Mouse (Mus musculus) thymus, postnatal 36 days (tissue): Measurements from ENCODE around the gene 4930486L24Rik.
"Not testable (repeated sequence)": the region's sequence is repeated elsewhere in the genome, so short reads cannot be mapped to it uniquely, and the experiment has no call there.

Source experiments
- DNase-seq, 2 experiments: peaks; one replicate each; pipeline ENCODE4 v3.0.0; 2022; ENCODE audit warnings: mixed read lengths in 2 of 2

The 4930486L24Rik gene

GRCm38 (mm10) chr13:60864281-60864680 is at the start of gene 4930486L24Rik:
Gene 4930486L24Rik (minus strand): TSS chr13:60864475.
- no peak for DNase-seq

DNA sequence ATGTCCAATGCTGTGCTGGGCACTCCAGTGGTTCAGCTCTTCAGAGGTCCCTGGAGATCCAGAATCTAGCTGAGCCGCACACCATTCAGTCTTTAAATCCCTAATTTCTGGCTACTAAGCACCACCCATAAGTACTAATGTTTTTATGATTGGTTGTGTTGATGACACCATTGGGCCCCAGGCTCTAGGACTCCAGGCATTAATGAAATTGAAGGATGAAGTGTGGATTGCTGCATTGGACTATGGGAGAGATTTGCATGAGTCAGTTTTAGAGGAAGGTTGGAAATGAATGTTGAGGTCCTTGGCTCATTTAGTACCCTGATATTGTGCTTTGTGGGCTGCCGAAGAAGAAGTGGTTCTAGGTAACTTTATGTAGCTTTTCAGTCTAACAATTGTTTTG is 40.5 kb upstream of the 4930486L24Rik start, which contains the start of gene Tpbpb:
TSS of gene Tpbpb (minus strand) at position 101 of the 400 bp plus-strand sequence.
- DNase-seq: not testable (repeated sequence)

DNA sequence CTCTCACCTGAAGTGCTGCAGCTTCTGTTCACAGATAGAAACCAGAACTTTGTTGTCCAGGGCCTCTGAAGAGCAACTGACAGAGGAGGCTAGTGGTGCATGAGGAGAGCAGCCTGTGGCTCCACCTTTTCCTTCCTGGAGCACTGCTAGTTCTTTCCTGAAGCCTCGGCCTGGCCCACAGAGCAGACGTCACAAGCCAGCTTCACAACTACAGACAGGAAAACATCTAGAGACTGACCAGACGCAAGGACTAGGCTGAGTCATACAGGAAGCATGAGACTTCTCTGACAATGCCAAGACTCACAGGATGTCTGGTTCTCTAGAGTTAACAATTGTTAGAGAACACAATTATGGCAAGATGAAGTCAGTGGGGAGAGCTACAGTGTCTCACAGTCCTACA is 33.1 kb upstream of the 4930486L24Rik start, which contains the start of gene Ctla2b:
TSS of gene Ctla2b (minus strand) at position 120 of the 400 bp plus-strand sequence.
- DNase-seq: no peak

DNA sequence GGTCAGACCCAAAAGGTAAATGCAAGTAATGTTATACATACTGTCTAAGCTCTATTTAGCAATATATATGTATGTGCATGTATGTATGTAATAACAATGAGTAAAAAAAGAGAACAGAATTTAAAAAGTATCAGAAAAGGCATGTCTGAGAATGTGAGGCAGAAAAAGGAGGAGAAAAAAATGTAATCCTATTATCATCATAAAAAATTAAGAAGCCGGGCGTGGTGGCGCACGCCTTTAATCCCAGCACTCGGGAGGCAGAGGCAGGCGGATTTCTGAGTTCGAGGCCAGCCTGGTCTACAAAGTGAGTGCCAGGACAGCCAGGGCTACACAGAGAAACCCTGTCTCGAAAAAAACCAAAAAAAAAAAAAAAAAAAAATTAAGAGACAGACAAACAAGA is 32.5 kb upstream of the 4930486L24Rik start, which contains the start of gene Gm49392:
TSS of gene Gm49392 (minus strand) at position 101 of the 400 bp plus-strand sequence.
- not testable (repeated sequence) for DNase-seq

DNA sequence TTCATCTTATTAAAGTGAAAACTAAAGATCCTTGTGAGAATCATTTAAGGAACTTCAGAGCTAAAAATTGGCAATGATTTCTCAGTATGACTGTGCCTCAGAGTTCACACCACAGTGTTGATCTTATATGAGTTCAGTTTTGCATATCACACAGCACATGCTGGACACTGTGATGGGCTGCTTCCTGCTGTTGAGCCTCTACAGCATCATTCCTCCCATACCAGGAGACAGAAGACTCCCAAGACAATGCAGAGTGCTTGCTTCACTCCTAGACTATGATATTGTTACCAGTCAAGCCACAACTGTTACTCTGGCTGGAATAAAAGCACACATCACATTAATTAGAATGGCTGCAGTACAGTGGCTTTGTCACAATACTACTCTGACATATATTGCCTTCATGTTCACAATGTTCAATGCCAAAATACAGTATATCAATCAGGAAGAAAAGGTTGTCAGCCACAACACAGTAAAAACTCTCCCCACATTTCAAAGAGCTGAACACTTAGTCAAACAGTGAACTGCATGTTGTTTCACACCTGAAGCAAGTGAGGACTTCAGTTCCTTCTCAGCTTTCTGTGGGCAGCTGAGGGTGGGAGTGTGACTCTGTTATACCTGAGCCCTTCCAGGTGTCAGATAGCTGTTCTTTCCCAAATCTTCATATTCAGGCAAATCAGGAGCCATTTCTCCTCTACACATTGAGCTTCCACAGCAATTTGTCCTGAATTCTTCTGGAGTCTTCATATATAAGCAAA is 31.3 kb upstream of the 4930486L24Rik start:
- DNase-seq: no peak

- DNase-seq: no peak
Observed at GRCm38 (mm10) chr13:60892301-60892700, 28.0 kb upstream of the 4930486L24Rik start.

DNA sequence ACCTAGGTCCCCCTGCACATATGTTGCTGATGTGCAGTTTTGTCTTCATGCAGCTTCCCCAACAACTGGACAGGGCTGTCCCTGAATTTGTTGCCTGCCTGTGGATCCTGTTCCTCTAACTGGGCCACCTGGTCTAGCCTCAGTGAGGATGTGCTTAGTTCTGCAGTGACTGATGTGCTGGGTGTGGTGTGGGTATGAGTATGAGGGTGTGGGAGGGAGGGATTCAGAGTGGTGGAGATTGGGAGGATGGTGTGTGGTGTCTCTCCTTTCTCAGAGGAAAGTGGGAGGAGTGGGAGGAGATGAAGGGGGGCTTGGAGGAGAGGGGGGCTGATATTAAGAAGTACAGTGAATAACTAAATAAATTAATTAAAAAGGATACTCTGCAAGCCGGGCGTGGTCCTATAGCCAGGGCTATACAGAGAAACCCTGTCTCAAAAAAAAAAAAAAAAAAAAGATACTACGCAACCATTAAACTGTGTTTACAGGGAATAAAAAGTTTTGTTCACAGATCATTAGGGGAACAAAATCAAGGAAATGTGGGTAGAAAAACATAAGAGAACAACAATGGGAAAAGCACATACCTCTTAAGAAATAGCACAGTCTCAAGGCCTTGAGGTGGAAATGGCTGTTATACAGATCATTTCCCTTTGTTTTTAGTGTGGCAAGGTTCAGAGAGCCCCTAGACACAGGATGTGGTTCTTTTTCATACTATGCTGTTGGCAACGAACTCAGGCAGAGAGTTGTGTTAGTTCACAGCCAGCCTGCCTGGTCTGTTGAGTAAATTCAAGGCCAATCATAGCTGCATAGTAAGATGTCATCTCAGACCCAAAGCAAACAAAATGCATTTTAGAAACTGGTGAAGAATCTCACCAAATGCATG is 15.8 kb downstream of the 4930486L24Rik start:
- DNase-seq: peak; percentile 42 to 63

DNA sequence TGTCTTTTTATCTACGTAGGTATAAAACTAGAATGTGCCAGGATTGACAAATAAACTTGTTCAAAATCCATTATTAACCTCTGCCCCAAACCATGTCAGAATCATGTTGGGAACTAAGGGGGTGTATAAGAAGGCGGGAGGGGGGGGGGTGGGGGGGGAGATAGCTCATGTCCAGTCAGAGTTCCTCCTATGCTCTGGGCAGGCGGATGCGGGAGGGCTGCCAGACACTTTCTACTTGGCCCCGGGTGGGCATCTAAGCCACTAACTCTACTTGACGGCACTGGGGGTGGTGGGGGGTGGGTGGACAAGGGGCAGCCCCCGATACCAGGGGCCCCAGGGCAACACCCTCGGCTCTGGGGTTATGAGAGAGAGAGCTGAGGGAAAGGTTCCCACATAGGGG is 21.1 kb downstream of the 4930486L24Rik start:
- no peak for DNase-seq

GRCm38 (mm10) chr13:60842703-60843102 is 21.6 kb downstream of the 4930486L24Rik start:
- DNase-seq: no peak

DNA sequence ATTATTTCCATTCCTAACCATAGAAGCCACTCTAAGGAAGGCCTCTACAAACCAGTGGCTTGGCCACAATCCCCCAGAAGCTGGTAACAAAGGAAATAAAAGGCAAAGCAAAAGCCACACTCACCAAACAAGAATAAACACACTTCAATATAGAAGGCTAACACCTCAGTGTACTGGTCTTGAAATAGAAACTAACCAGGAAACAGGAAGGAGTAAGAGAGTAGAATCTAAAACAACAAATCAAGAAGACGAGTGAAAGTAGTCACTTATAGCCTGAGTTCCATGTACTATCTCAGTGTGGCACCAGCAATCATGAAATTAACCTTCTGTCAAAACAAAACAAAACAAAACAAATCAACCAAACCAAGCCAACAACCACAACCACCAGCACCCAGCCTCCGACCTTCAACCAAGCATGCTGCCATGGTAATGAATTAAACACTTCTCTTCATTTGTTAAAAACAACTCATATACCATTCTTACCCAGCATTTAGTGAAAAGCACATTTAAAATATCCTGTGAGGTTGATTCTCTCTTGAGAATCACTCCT is 24.8 kb downstream of the 4930486L24Rik start:
- no peak for DNase-seq

DNA sequence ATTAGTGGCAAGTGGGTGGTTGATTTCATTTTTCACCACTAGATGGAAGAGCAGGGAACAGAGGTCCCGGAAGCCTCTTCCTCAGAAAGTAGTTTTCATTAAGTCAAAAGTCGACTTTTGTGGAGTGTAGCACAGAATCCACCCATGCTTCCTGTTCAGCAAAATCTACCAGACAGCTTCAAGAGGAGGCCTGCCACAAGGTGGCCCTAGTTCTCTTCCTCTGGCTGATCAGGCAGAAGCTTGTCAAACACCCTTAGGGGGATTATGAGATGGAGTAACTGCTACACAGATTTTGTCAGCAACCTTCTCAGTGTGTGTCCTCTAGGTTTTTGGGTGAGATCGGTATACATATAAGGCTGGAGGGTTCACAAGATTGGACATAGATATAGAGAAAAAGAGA is 38.2 kb downstream of the 4930486L24Rik start:
- DNase-seq: peak; percentile 70 to 76

DNA sequence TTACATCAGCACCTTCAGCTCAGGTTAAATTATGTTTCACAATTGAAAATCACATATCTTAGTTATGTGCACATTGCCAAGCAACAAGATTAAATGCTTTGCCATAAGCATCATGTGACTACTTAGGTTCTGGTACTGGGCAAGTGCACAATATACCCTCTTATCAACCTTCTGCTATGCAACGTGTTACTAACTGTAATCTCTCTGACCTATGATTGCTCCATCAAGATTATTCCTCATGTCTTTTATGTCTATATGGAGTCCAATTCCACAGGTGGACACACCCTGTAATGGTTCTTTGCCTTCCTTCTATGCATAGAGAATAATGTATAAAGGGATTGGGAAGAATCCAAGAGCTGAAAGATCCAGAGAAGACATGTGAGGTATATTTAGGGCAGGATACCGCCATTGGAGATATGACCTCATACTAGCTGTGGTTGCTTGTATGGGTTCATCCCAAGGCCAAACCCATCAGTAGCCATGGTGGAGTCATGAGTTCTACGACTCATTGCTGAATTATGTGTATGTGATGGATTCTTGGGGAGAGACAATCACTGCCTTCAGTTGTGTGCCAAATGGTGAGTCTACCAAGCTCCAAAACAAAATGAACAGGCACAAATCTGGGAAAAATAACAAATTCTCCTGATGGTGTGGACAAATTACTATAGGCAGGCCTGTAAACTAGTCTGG is 43.6 kb downstream of the 4930486L24Rik start:
- DNase-seq: no peak

- DNase-seq: peak; percentile 22 to 32
Observed at GRCm38 (mm10) chr13:60819469-60819868, 44.8 kb downstream of the 4930486L24Rik start.

- no peak for DNase-seq
Observed at GRCm38 (mm10) chr13:60813722-60814121, 50.6 kb downstream of the 4930486L24Rik start.

GRCm38 (mm10) chr13:60812768-60813167 is 51.5 kb downstream of the 4930486L24Rik start:
- DNase-seq: no peak

DNA sequence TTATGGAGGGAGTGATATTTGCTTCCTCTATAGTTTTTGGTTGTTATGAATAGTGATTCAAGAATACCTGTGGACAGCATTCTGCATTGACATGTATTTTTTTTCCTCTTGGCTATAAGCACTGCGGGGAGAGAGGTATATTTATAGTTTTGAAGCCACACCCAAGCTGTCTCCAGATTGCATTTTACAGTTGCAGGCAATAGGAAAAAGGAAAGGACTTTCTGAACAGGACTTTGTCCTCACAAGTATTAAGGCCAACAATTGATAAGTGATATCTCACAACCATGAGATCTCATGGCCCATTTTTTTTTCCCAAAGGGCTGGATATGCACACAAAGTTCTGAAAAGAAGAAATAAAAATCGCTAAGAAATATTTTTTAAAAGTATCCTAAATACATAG is 54.6 kb downstream of the 4930486L24Rik start:
- DNase-seq: no peak

DNA sequence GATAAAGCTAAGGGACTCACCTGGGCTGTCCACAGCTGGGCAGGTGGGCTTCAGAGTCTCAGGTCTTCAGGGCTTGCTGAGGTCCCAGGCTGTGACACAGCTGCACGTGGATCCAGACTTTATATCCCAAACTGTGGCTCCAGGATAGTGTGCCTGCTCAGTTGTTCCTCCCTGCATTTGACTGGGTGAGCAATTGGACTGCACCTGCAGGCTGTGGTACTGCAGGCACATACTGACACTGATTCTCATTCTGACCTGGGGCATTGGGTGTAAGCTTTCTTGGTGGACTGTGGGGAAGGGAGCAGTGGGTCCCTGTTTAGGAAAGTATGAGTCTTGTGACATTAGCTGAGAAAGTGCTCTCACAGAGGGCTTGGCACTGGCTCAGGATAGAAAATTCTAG is 61.5 kb downstream of the 4930486L24Rik start, which contains the start of gene Ctsll3:
TSS of gene Ctsll3 (minus strand) at position 101 of the 400 bp plus-strand sequence.
- DNase-seq: no peak
